Comparison of ENCODE assay signal across 21 mouse cellular contexts in genomic region chr1:151752946-151753345, GRCm38 (mm10). TPM values are rescaled to one million over a fixed set of nuclear protein-coding genes. Genes with fewer than 3 reads are reported as not detected.
DNase-seq lines count a peak whose midpoint lies in the region; ATAC-seq and TF ChIP-seq lines count a peak whose summit lies in the region.
"Had no signal": no experiment of that assay in that cellular context is flagged by ENCODE, and none has a peak within 500 bp of the region (broad histone marks: within the 10 kb centered on the region; RNA-seq: fewer than 3 reads in every experiment).

No protein-coding gene starts in this region.

- H3K4me3 ChIP-seq in intestine, postnatal 0 days (ENCODE audit: low read depth, low read length), result no peak overlapping the region
- H3K4me3 ChIP-seq in intestine, embryonic 15.5 days (replicated peaks), result no peak overlapping the region
- no peak overlapping the region for H3K4me3 ChIP-seq in kidney, embryonic 15.5 days (replicated peaks)
- H3K4me3 ChIP-seq in liver, embryonic 12.5 days, result no peak overlapping the region
- H3K4me3 ChIP-seq in liver, embryonic 11.5 days (ENCODE audit: low read depth, low read length), result no peak overlapping the region
- H3K4me3 ChIP-seq: embryonic facial prominence, embryonic 15.5 days; forebrain, embryonic 10.5 days; gastrocnemius, adult 2 months; heart, embryonic 12.5 days; hindbrain, embryonic 10.5 days had no signal

- H3K27me3 ChIP-seq in intestine, postnatal 0 days (replicated peaks; ENCODE audit: control insufficient read depth, insufficient read depth, low read length), result no peaks in the 10 kb centered on the region
- no peaks in the 10 kb centered on the region for H3K27me3 ChIP-seq in intestine, embryonic 15.5 days (replicated peaks)
- H3K27me3 ChIP-seq in kidney, embryonic 15.5 days, result no peaks in the 10 kb centered on the region
- no peaks in the 10 kb centered on the region for H3K27me3 ChIP-seq in liver, embryonic 12.5 days (replicated peaks)
- no peaks in the 10 kb centered on the region for H3K27me3 ChIP-seq in liver, embryonic 11.5 days (replicated peaks; ENCODE audit: control insufficient read depth, insufficient read depth, low read length)
- H3K27me3 ChIP-seq: embryonic facial prominence, embryonic 15.5 days; heart, embryonic 12.5 days had no signal

- H3K9me3 ChIP-seq in intestine, postnatal 0 days (ENCODE audit: control insufficient read depth), result no peaks in the 10 kb centered on the region
- no peaks in the 10 kb centered on the region for H3K9me3 ChIP-seq in intestine, embryonic 15.5 days
- no peaks in the 10 kb centered on the region for H3K9me3 ChIP-seq in kidney, embryonic 15.5 days (replicated peaks)
- H3K9me3 ChIP-seq in liver, embryonic 12.5 days (replicated peaks), result no peaks in the 10 kb centered on the region
- no peaks in the 10 kb centered on the region for H3K9me3 ChIP-seq in liver, embryonic 11.5 days (ENCODE audit: control insufficient read depth, low read length)
- H3K9me3 ChIP-seq: embryonic facial prominence, embryonic 15.5 days; forebrain, embryonic 10.5 days; G1E; heart, embryonic 12.5 days; hindbrain, embryonic 10.5 days had no signal

- peak overlapping the region; percentile 58; the same call in 1 of the 2 replicates for H3K27ac ChIP-seq in intestine, postnatal 0 days (ENCODE audit: low read depth, low read length)
- H3K27ac ChIP-seq in intestine, embryonic 15.5 days, result no peak overlapping the region
- H3K27ac ChIP-seq in kidney, embryonic 15.5 days, result no peak overlapping the region
- no peak overlapping the region for H3K27ac ChIP-seq in liver, embryonic 12.5 days
- no peak overlapping the region for H3K27ac ChIP-seq in liver, embryonic 11.5 days (ENCODE audit: low read depth, low read length)
- H3K27ac ChIP-seq: embryonic facial prominence, embryonic 15.5 days; forebrain, embryonic 10.5 days; gastrocnemius, adult 2 months; hindbrain, embryonic 10.5 days had no signal

- no peaks in the 10 kb centered on the region for H3K36me3 ChIP-seq in intestine, postnatal 0 days (ENCODE audit: control insufficient read depth, insufficient read depth)
- no peaks in the 10 kb centered on the region for H3K36me3 ChIP-seq in intestine, embryonic 15.5 days
- H3K36me3 ChIP-seq in kidney, embryonic 15.5 days, result no peaks in the 10 kb centered on the region
- no peaks in the 10 kb centered on the region for H3K36me3 ChIP-seq in liver, embryonic 12.5 days
- no peaks in the 10 kb centered on the region for H3K36me3 ChIP-seq in liver, embryonic 11.5 days (ENCODE audit: control insufficient read depth, insufficient read depth, low read length)
- H3K36me3 ChIP-seq: embryonic facial prominence, embryonic 15.5 days; forebrain, embryonic 10.5 days; G1E; heart, embryonic 12.5 days; hindbrain, embryonic 10.5 days had no signal

- no peak for TF ChIP-seq CTCF in intestine, postnatal 0 days (IDR thresholded peaks at IDR 0.05; ENCODE audit: low read depth)

- ATAC-seq in intestine, postnatal 0 days, result no peak
- no peak for ATAC-seq in intestine, embryonic 15.5 days
- no peak for ATAC-seq in kidney, embryonic 15.5 days (replicated peaks; ENCODE audit: low FRiP score)
- ATAC-seq in liver, embryonic 12.5 days, result no peak
- ATAC-seq in liver, embryonic 11.5 days (replicated peaks; ENCODE audit: low FRiP score), result no peak
- ATAC-seq: CD4-positive, CD25-positive, alpha-beta regulatory T cell, adult 4 months; forebrain, embryonic 14.5 days had no signal

- H3K9ac ChIP-seq in intestine, postnatal 0 days (ENCODE audit: low read depth, low read length), result no peak overlapping the region
- no peak overlapping the region for H3K9ac ChIP-seq in intestine, embryonic 15.5 days
- no peak overlapping the region for H3K9ac ChIP-seq in kidney, embryonic 15.5 days
- H3K9ac ChIP-seq in liver, embryonic 12.5 days, result no peak overlapping the region
- no peak overlapping the region for H3K9ac ChIP-seq in liver, embryonic 11.5 days (ENCODE audit: low read depth, low read length)
- H3K9ac ChIP-seq: embryonic facial prominence, embryonic 15.5 days; heart, embryonic 12.5 days had no signal

- peak; percentile 79 for DNase-seq in kidney, adult 9 months
- DNase-seq in liver, embryonic 11.5 days (ENCODE audit: low spot score), result no peak
- DNase-seq in adrenal gland, postnatal 10 days, result no peak
- DNase-seq in embryo, embryonic 11 days, result no peak
- DNase-seq: adrenal gland, postnatal 14 days; B cell, adult 2 months; cerebellum, adult 11-12 months; cerebellum, adult 9-11 months; gastrocnemius, adult 2 months; gastrocnemius, postnatal 25 days had no signal

- 0 out of 2 replicates have a peak, but pooled peaks cover 3% of the 10 kb centered on the region for H3K4me1 ChIP-seq in intestine, postnatal 0 days (replicated peaks; ENCODE audit: control insufficient read depth, insufficient read depth, low read length)
- peaks cover 5% of the 10 kb centered on the region for H3K4me1 ChIP-seq in intestine, embryonic 15.5 days (replicated peaks)
- peaks cover 18% of the 10 kb centered on the region for H3K4me1 ChIP-seq in kidney, embryonic 15.5 days
- peaks cover 38% of the 10 kb centered on the region for H3K4me1 ChIP-seq in liver, embryonic 12.5 days
- peaks cover 23% of the 10 kb centered on the region for H3K4me1 ChIP-seq in liver, embryonic 11.5 days (replicated peaks; ENCODE audit: control insufficient read depth, insufficient read depth, low read length)

- H3K4me2 ChIP-seq in intestine, postnatal 0 days (replicated peaks; ENCODE audit: low read depth), result no peak overlapping the region
- H3K4me2 ChIP-seq in intestine, embryonic 15.5 days (replicated peaks), result no peak overlapping the region
- no peak overlapping the region for H3K4me2 ChIP-seq in kidney, embryonic 15.5 days
- peak overlapping the region; percentile 94; the same call in 1 of the 2 replicates for H3K4me2 ChIP-seq in liver, embryonic 12.5 days
- no peak overlapping the region for H3K4me2 ChIP-seq in liver, embryonic 11.5 days
- H3K4me2 ChIP-seq: embryonic facial prominence, embryonic 15.5 days; heart, embryonic 12.5 days had no signal

- 47% methylated on average over 4 of the region's 4 CpGs for WGBS in intestine, postnatal 0 days
- WGBS in intestine, embryonic 15.5 days, result 66% methylated on average over 4 of the region's 4 CpGs
- 72% methylated on average over 4 of the region's 4 CpGs for WGBS in kidney, embryonic 15.5 days
- WGBS in liver, embryonic 12.5 days (ENCODE audit: insufficient replicate concordance), result 62% methylated on average over 4 of the region's 4 CpGs
- 72% methylated on average over 4 of the region's 4 CpGs for WGBS in liver, embryonic 11.5 days

RNA-seq across cellular contexts. Expression of gene Edem3, which starts 2.2 kb away (rescaled TPM):
- polyA plus RNA-seq in intestine, postnatal 0 days (2015; fragmentation: Nextera tagmentation; extraction: Ambion mirVana), result 8.5 and 9.6 TPM in 2 replicates
- 12.5 and 13.2 TPM in 2 replicates for polyA plus RNA-seq in intestine, embryonic 15.5 days (2015; fragmentation: Nextera tagmentation; extraction: Ambion mirVana)
- 15.7 and 17.2 TPM in 2 replicates for polyA plus RNA-seq in kidney, embryonic 15.5 days (2015; fragmentation: Nextera tagmentation; extraction: Ambion mirVana)
- 11.9 and 12.5 TPM in 2 replicates for polyA plus RNA-seq in liver, embryonic 12.5 days (2016; fragmentation: Nextera tagmentation; extraction: Ambion mirVana)
- 17.5 and 18.6 TPM in 2 replicates for polyA plus RNA-seq in liver, embryonic 11.5 days (2014; fragmentation: Nextera tagmentation; extraction: Ambion mirVana)
- total RNA-seq in adrenal gland, postnatal 10 days (2021), result 10 to 100 TPM; 75.4 to 77.1 TPM
